Mouse (Mus musculus) frontal cortex, postnatal 14 days (tissue): ENCODE results near the gene Ramp1.

Source experiments
- DNase-seq, 2 experiments: peaks; one replicate each; pipeline ENCODE4 v3.0.0; 2022; ENCODE audit warnings: low spot score in 2 of 2

Gene Ramp1

GRCm38 (mm10) chr1:91239112-91239511 lies 59.5 kb downstream of the Ramp1 start:
- DNase-seq, result peak in 1 of 2 experiments; percentile 55

GRCm38 (mm10) chr1:91239800-91240199 lies 60.2 kb downstream of the Ramp1 start:
- DNase-seq, result no peak

- DNase-seq, result no peak
These were observed 61.1 kb downstream of the Ramp1 start for GRCm38 (mm10) chr1:91240685-91241084.

- DNase-seq, result no peak
These were observed 61.6 kb downstream of the Ramp1 start for GRCm38 (mm10) chr1:91241249-91241648.

GRCm38 (mm10) chr1:91248242-91248641 lies 68.6 kb downstream of the Ramp1 start:
- no peak for DNase-seq

GRCm38 (mm10) chr1:91248970-91249369 lies 69.3 kb downstream of the Ramp1 start:
- DNase-seq, result no peak

GRCm38 (mm10) chr1:91249564-91250414 lies 70.2 kb downstream of the Ramp1 start, which contains the start of gene Ube2f:
Gene Ube2f (plus strand): TSS chr1:91250304.
- peak; percentile 95 to 97 for DNase-seq

- no peak for DNase-seq
These were observed 71.0 kb downstream of the Ramp1 start for GRCm38 (mm10) chr1:91250415-91251147.

- DNase-seq, result no peak
These were observed 71.6 kb downstream of the Ramp1 start for GRCm38 (mm10) chr1:91251148-91251650.

- DNase-seq, result no peak
These were observed 72.3 kb downstream of the Ramp1 start for GRCm38 (mm10) chr1:91251927-91252326.

- DNase-seq, result no peak
These were observed 78.3 kb downstream of the Ramp1 start for GRCm38 (mm10) chr1:91257918-91258317.

- no peak for DNase-seq
These were observed 80.2 kb downstream of the Ramp1 start for GRCm38 (mm10) chr1:91259794-91260193.

- DNase-seq, result no peak
These were observed 82.9 kb downstream of the Ramp1 start for GRCm38 (mm10) chr1:91262508-91262907.

- DNase-seq, result no peak
These were observed 92.6 kb downstream of the Ramp1 start for GRCm38 (mm10) chr1:91272260-91272659.
